Mouse (Mus musculus) heart, embryonic 12.5 days (tissue): ENCODE data around the gene Slc25a40. TPM values are rescaled to one million over a fixed set of nuclear protein-coding genes. Genes with fewer than 3 reads are reported as not detected.

Experiments
- ATAC-seq: fragments of 200-750 bp; cut with Nextera tagmentation; 2 replicates; pipeline ENCODE4 v1.8.0; 2017; ENCODE audit warnings: moderate TSS enrichment, moderate library complexity; ENCODE audit not compliant: insufficient number of reproducible peaks, low FRiP score
- H3K27ac ChIP-seq: fragments of 300-500 bp; sonication (generic); 2 replicates; pipeline ENCODE4 v1.5.1; 2016; ENCODE audit warnings: mild to moderate bottlenecking, moderate library complexity; ENCODE audit not compliant: poor library complexity, severe bottlenecking
- H3K27me3 ChIP-seq: fragments of 300-500 bp; sonication (generic); replicated peaks from 2 replicates; pipeline ENCODE4 v1.6.1; 2016; ENCODE audit warnings: mild to moderate bottlenecking, moderate library complexity
- H3K36me3 ChIP-seq: fragments of 300-500 bp; sonication (generic); 2 replicates; pipeline ENCODE4 v1.6.1; 2016; ENCODE audit warnings: mild to moderate bottlenecking, moderate library complexity
- H3K4me1 ChIP-seq: fragments of 300-500 bp; sonication (generic); replicated peaks from 2 replicates; pipeline ENCODE4 v1.6.1; 2016; ENCODE audit warnings: mild to moderate bottlenecking
- H3K4me2 ChIP-seq: fragments of 300-500 bp; sonication (generic); 2 replicates; pipeline ENCODE4 v1.6.1; 2016; ENCODE audit warnings: mild to moderate bottlenecking, moderate library complexity
- H3K4me3 ChIP-seq: fragments of 300-500 bp; sonication (generic); 2 replicates; pipeline ENCODE4 v1.5.1; 2016; ENCODE audit warnings: mild to moderate bottlenecking
- H3K9ac ChIP-seq: fragments of 300-500 bp; sonication (generic); 2 replicates; pipeline ENCODE4 v1.6.1; 2016; ENCODE audit warnings: mild to moderate bottlenecking, moderate library complexity
- H3K9me3 ChIP-seq: fragments of 300-500 bp; sonication (generic); replicated peaks from 2 replicates; pipeline ENCODE4 v1.6.1; 2016; ENCODE audit warnings: mild to moderate bottlenecking, moderate library complexity
- WGBS: fragments of 180-500 bp; shearing (Covaris S2); methylation state at CpG from one replicate; pipeline ENCODE4 v1.1.7; 2016; 5-methylcytosine and 5-hydroxymethylcytosine counted together
- polyA plus RNA-seq: library from polyadenylated mRNA; unstranded; fragments of >200 nt; fragmentation: Nextera tagmentation; extraction: Ambion mirVana; gene quantifications from 2 replicates; pipeline ENCODE4 v1.2.1, GENCODE M21; 2016

The Slc25a40 gene
- polyA plus RNA-seq, 1 experiment from 2014 or later = 19.1 TPM

DNA sequence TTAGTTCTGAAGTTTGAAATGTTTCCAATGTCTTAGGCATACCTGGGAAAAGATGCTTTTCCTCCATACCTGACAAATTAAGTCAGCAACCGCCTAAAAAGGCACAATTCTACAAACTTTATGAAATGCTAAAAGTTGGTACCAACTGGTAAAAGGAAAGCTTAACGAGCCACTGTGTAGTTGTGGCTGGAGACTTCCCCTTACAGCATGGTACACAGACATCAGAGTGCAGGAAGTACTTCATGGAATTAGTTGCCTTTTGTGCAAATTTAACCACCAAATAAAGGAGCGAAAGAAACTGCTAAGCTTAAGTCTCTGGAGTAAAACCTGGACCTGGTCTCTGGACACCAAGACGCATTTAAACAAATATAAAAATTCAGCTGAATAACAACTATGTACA is 69.1 kb downstream of the Slc25a40 start:
- Histone ChIP-seq H3K27me3 (no peaks in the 10 kb centered on the region), H3K9me3 (no peaks in the 10 kb centered on the region), H3K4me3 (no peak overlapping the region), H3K36me3 (no peaks in the 10 kb centered on the region), H3K4me1 (no peaks in the 10 kb centered on the region), H3K27ac (no peak overlapping the region), H3K4me2 (no peak overlapping the region), H3K9ac (no peak overlapping the region)
- 76% methylated on average over 4 of the region's 4 CpGs for WGBS
- ATAC-seq = no peak

Other genes with a start within 250 kb of the Slc25a40 start
- gene Adam22, start 54.7 kb upstream of the Slc25a40 start, polyA plus RNA-seq = 8.1 and 8.8 TPM in 2 replicates
- 36.7 and 39.2 TPM in 2 replicates for gene Dbf4, start 134 bp upstream of the Slc25a40 start, polyA plus RNA-seq
- gene Rundc3b, start 200.1 kb downstream of the Slc25a40 start, polyA plus RNA-seq = 1.4 and 1.7 TPM in 2 replicates
- gene Abcb1a, start 237.2 kb downstream of the Slc25a40 start, polyA plus RNA-seq = 0.10 and 0.23 TPM in 2 replicates